Mouse (Mus musculus): ENCODE results near the gene Golga5.

Gene Golga5

DNA sequence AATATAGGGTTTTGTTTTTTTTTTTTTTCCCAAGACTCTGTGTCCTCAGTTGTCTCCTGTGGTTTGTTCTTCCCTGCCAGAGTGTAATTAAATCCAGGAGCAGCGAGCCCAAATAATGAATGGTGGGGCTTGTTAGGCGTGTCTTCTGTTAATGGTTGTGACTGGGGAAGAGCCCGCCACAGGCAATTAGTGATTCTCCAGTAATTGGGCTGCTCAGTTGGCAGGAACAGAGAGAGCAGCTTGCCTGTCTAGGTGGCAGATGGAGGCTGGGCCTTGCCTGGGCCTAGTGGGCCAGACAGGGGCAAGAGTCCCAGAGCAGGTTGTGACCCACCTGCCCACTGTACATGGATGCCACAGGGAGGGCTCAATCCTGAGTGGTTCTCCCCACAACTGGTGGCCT, 42.4 kb downstream of the Golga5 start:
- DNase-seq (ENCODE audit: extremely low spot score, low spot score) = no peak

DNA sequence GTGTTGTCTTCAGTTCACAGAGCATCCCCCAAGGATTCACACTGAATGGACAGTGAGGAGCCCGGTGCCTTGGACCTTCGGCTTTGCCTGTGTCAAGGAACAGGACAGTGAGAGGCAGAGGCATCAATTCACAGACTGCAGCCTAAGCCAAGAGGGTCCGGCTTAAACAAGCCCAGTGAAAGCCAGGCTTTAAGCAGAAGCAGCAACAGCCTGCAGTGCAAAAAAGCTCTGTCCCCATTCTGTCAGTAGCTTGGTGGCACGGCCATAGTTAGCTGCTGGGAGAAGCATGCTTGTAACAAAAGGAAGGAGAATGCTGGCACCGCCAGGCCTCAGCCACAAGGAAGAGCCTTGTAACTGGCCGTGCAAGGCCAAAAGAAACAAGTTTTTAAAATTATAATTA, 45.2 kb downstream of the Golga5 start:
- no peak for DNase-seq (ENCODE audit: extremely low spot score, low spot score)

DNA sequence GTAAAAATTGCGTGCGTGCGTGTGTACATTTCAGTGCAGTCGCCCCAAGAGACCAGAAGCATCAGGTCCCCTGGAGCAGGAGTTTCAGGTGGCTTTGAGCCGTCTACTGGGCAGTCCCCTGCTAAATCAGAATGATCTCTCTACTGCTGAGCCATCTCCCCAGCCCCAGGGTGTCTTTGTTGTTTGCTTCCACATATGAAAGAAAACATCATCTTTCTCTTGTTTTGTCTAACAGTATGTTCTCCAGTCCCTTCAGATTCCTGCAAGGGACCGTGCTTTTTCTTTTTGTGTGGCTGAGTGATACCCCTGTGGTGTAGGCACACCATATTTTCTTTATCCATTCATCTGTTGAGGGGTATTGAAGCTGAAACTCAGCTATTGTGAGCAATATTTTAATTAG, 45.8 kb downstream of the Golga5 start:
- no peak for DNase-seq (ENCODE audit: extremely low spot score, low spot score)

GRCm38 (mm10) chr12:102516151-102516550, 47.2 kb downstream of the Golga5 start:
- no peak for DNase-seq (ENCODE audit: extremely low spot score, low spot score)

GRCm38 (mm10) chr12:102517647-102518046, 48.7 kb downstream of the Golga5 start:
- DNase-seq (ENCODE audit: extremely low spot score, low spot score) = no peak

- no peak for DNase-seq (ENCODE audit: extremely low spot score, low spot score)
These were observed 51.2 kb downstream of the Golga5 start for GRCm38 (mm10) chr12:102519929-102520720.

DNA sequence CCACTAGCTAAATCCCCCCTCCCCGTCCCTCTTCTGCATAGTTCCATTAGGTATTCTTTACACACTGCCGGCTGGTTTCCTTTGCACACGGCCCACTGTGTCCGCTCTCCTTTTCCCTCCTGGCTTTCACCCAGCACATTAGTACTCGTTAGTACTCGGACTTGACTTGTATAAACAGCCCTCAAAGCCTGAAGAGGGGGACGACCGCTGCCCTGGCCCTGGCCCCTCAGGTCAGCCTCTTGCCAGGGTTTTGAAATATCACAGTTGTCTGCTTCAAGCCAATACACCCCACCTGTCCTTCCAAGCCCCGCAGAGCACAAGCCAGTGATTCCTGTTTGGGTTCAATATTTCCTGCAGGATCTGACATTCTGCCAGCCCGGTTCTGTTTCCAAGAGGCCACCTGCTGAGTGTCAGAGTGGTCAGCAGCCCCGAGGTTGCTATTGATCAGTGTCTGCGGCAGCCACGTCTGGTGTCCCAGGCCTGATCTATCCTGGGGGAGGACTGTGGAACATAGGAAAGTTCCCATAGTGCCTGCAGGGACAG, 52.9 kb downstream of the Golga5 start:
- DNase-seq (ENCODE audit: extremely low spot score, low spot score) = no peak

DNA sequence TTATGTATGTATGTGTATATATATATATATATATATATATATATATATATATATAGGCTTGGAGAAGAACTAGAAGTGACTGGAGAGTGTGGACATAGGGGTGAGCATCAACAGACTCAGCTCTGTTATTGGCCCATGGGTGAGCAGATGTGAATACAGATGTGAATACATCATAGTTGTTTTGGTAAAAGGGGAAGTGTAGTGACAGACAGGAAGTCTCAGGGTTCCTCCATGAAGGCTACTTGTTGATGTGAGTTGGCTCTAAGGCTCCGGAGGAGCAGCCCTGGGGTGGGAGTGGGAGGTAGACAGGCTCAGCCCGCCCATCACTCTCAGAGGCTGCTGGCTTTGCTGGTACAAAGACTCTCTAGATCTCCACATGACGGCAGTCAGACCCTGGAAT, 55.3 kb downstream of the Golga5 start:
- DNase-seq (ENCODE audit: extremely low spot score, low spot score) = no peak

DNA sequence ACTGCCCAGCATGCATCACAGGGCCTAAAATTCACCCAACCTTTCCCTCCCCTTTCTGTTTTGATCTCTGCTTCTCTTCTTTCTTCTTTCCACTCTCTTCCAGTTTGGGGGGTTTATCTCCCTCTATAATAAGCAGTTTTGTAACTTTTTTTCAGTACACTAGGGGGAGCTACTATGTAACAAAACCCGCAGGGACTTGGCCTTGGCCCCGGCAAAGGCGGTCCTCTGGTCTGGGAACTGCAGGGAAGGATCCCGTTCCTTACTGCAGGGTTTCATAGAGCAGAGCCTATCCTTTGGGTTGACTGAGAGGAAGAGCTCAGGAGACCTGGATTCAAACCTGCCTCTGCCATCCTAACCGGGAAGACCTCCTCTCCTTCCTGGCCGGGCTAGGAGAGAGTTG, 55.8 kb downstream of the Golga5 start:
- peak; percentile 22 for DNase-seq (ENCODE audit: extremely low spot score, low spot score)

DNA sequence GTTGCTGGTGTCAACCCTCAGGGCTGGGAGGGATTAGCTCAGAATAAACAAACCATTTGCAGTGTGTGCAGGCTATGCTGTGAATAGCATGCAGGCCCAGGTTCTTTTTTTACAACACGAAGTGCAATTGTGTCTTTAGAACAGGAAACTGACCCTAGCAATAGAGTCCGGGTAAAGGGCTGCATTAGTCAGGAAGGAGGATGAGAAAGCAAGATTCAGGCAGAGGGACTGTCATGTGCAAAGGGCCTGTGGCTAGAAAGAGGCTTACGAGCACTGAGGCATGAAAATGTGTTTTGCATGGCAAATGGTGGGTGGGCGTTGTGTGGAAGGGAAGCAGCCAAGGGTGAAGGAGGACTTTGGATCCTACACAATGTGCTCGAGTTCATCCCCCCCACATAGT, 59.1 kb downstream of the Golga5 start:
- no peak for DNase-seq (ENCODE audit: extremely low spot score, low spot score)

- DNase-seq (ENCODE audit: extremely low spot score, low spot score) = no peak
These were observed 66.9 kb downstream of the Golga5 start for GRCm38 (mm10) chr12:102535796-102536195.

GRCm38 (mm10) chr12:102540278-102540677, 71.3 kb downstream of the Golga5 start:
- no peak for DNase-seq (ENCODE audit: extremely low spot score, low spot score)

DNA sequence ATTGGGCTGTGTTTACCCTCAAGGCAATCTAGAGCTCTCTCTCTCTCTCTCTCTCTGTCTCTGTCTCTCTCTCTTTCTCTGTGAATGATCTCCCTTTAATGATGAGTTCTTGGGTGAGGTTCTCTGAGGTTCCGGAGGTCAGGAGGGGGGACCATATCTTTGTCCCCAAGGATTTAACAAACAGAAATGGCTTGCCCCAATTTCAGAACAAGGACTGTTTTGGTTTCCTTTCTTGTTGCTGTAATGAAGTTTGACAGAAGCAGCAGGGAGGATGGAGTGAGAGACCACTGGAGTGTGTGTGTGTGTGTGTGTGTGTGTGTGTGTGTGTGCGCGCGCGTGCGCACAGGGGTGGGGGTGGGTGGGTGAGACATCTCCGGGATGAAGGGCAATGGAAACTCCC, 72.2 kb downstream of the Golga5 start:
- no peak for DNase-seq (ENCODE audit: extremely low spot score, low spot score)

DNA sequence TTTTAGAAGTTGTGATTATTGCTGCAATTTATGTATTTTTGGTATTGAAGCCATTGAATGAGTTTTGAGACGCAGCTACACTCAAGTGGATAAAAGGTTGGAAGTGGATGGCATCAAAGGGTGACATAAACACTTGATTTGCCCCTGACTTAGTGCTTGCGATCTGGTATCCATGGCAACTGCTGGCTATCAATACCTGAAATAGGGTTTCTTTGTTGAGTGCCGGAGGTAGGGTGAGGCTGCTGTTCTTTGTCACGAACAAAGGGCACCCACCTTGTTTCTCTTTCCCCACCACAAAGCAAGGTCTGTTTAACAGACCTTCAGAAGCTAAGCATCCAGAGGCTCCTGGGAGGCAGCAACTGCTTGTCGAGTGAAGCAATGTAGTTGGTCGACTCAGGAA, 76.2 kb downstream of the Golga5 start:
- no peak for DNase-seq (ENCODE audit: extremely low spot score, low spot score)

Data from neural tube, embryonic 10.5 days (tissue).